Mouse (Mus musculus): Measurements from ENCODE around the gene Kcnc2. TPM values are rescaled to one million over a fixed set of nuclear protein-coding genes. Genes with fewer than 3 reads are reported as not detected.

Gene Kcnc2
- polyA plus RNA-seq (2015; fragmentation: Illumina TruSeq; extraction: RNeasy Lipid Tissue Mini Kit (QIAGEN cat#74804); ENCODE audit: insufficient read depth, low replicate concordance): 0.15 TPM

DNA sequence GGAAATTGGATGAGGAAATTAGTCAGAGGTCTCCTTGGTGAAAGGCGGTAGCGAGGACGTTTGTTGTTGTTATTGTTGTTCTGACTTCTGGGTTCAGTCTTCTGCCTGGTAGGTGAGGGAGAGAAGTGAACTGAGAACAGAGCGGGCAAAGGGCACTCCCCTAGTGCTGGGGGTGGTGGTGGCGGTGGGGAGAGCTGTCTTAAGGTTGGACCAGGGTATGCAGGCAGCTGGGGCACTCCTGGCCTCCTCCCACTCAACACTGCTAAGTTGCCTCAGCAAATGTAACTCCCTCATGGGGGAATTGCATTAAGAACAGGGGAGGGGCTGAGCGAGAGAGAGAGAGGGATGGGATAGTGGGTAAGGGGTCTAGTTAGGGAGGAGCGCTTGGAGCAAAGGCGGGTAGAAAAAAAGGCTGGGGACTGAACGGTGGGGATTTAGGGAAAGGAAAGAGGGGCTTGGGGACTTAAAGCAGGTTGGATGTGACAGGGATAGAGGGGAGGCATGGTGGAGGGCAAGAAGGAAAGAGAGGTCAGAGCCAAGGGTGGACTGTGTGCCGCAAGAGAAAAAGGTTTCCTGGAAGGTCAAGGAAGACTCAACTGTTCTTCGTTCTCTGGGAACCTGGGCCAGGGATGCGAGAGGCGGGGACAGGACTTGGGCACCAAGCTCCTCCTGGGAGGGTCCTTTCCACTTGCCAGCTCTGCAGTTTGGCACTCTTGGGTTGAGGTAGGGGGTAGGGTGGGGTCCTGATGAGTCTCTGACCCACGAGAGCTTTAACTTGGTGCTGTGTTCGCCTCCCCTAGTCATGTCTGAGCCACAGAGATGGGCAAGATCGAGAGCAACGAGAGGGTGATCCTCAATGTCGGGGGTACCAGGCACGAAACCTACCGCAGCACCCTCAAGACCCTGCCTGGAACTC lies at the start of gene Kcnc2:
Kcnc2 (plus strand) TSS at position 235 of the 916 bp plus-strand sequence.

Other genes starting within 250 kb of the Kcnc2 start
- not detected for gene Glipr1l1, start 210.9 kb upstream of the Kcnc2 start, polyA plus RNA-seq (2015; fragmentation: Illumina TruSeq; extraction: RNeasy Lipid Tissue Mini Kit (QIAGEN cat#74804); ENCODE audit: insufficient read depth, low replicate concordance)
- not detected for gene Glipr1l2, start 187.8 kb upstream of the Kcnc2 start, polyA plus RNA-seq (2015; fragmentation: Illumina TruSeq; extraction: RNeasy Lipid Tissue Mini Kit (QIAGEN cat#74804); ENCODE audit: insufficient read depth, low replicate concordance)
- gene Glipr1l3, start 110.8 kb upstream of the Kcnc2 start, polyA plus RNA-seq (2015; fragmentation: Illumina TruSeq; extraction: RNeasy Lipid Tissue Mini Kit (QIAGEN cat#74804); ENCODE audit: insufficient read depth, low replicate concordance): not detected
- not detected for gene Caps2, start 107.5 kb upstream of the Kcnc2 start, polyA plus RNA-seq (2015; fragmentation: Illumina TruSeq; extraction: RNeasy Lipid Tissue Mini Kit (QIAGEN cat#74804); ENCODE audit: insufficient read depth, low replicate concordance)

Data from spleen, adult 10 weeks (tissue).